Mouse (Mus musculus): ENCODE measurements at regions not wholly inside any gene's neighbourhood (a gene's known extent, or its start where the extent isn't known, plus 50 kb on each side); places are given as distances from the start of the nearest gene placed in this dataset.

- TF ChIP-seq CTCF (IDR thresholded peaks at IDR 0.05; ENCODE audit: low read depth, low read length), result no peak
- TF ChIP-seq POLR2A (IDR thresholded peaks at IDR 0.05; ENCODE audit: extremely low read depth, insufficient read depth, low read length), result no peak
Observed at GRCm38 (mm10) chr10:108071424-108071823, 90.6 kb upstream of the Ppp1r12a start.

Measured in liver, adult 2 months (tissue).